Mouse (Mus musculus) E14TG2a.4 (cell line): ENCODE data around the gene Mst1.

ENCODE experiments used
- CTCF ChIP-seq: conservative IDR thresholded peaks from 2 replicates; pipeline ENCODE4 v1.5.1; 2014; ENCODE audit warnings: low read length
- NANOG ChIP-seq: IDR thresholded peaks from 2 replicates; pipeline ENCODE4 v1.6.1; 2014; ENCODE audit warnings: borderline replicate concordance, low read length, mixed read lengths

DNA sequence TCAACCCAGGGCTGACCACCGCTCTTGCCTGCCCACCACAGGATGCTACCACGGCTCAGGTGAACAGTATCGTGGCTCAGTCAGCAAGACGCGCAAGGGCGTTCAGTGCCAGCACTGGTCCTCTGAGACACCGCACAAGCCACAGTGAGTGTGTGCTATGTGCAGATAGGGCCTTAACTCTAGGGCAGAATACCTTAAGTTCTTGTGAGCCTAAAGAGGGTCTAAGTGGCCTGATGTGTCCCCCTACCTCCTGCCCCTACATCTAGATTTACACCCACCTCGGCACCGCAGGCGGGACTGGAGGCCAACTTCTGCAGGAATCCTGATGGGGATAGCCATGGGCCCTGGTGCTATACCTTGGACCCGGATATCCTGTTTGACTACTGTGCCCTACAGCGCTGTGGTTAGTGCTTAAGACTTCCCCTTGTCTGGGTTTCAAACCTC lies 2.8 kb downstream of the Mst1 start, which contains the start of gene Rnf123:
- no peak for TF ChIP-seq CTCF
- TF ChIP-seq NANOG: no peak
